ENCODE assay signal across 13 mouse cellular contexts in genomic region chr8:64152216-64152804, GRCm38 (mm10). TPM values are rescaled to one million over a fixed set of nuclear protein-coding genes. Genes with fewer than 3 reads are reported as not detected.
DNase-seq lines count a peak whose midpoint lies in the region; ATAC-seq and TF ChIP-seq lines count a peak whose summit lies in the region.
"Had no signal": no experiment of that assay in that cellular context is flagged by ENCODE, and none has a peak within 500 bp of the region (broad histone marks: within the 10 kb centered on the region; RNA-seq: fewer than 3 reads in every experiment).

No protein-coding gene starts in this region.

- 0 out of 2 replicates have a peak overlapping the region, but pooled peaks have one; percentile 40 for H3K27ac ChIP-seq in hindbrain, embryonic 15.5 days (replicated peaks)
- H3K27ac ChIP-seq in kidney, adult 2 months (ENCODE audit: insufficient read depth, low read depth, low read length): no peak overlapping the region
- H3K27ac ChIP-seq: embryonic facial prominence, embryonic 15.5 days had no signal

- TF ChIP-seq POLR2A in kidney, adult 2 months (IDR thresholded peaks at IDR 0.05; ENCODE audit: low read depth, low read length): no peak

- no peaks in the 10 kb centered on the region for H3K9me3 ChIP-seq in hindbrain, embryonic 15.5 days
- H3K9me3 ChIP-seq: embryonic facial prominence, embryonic 15.5 days; neural tube, embryonic 13.5 days had no signal

- H3K4me2 ChIP-seq in hindbrain, embryonic 15.5 days: no peak overlapping the region
- H3K4me2 ChIP-seq: embryonic facial prominence, embryonic 15.5 days had no signal

- peak; percentile 77; the same call in 1 of the 2 replicates for ATAC-seq in hindbrain, embryonic 15.5 days (ENCODE audit: low FRiP score, low read depth)

- H3K9ac ChIP-seq in hindbrain, embryonic 15.5 days: no peak overlapping the region
- H3K9ac ChIP-seq: embryonic facial prominence, embryonic 15.5 days; neural tube, embryonic 13.5 days had no signal

- TF ChIP-seq CTCF in kidney, adult 2 months (conservative IDR thresholded peaks at IDR 0.05; ENCODE audit: insufficient read depth, insufficient read length, low read depth, low read length): no peak

- intact Hi-C loops in left cerebral cortex, postnatal 4 days (cut with DNase I): no loop called here

- peak; percentile 99 for DNase-seq in brain, adult 2 months (ENCODE audit: low read depth, low spot score)
- DNase-seq in cerebellum, adult 9-10 months: peak; percentile 99
- peak; percentile 75 for DNase-seq in left cerebral cortex, postnatal 4 days
- DNase-seq in adrenal gland, adult (ENCODE audit: inconsistent age in 2 of 2, low spot score in 1 of 2): no peak
- no peak for DNase-seq in kidney, adult 2 months
- DNase-seq in thymus, postnatal 14 days: no peak
- no peak for DNase-seq in adrenal gland, postnatal 14 days
- DNase-seq: adrenal gland, postnatal 25 days; kidney, postnatal 14 days; lung, adult 18-20 months had no signal

- WGBS in hindbrain, embryonic 15.5 days: 34% methylated on average over 9 of the region's 9 CpGs
- 81% methylated on average over 9 of the region's 9 CpGs for WGBS in kidney, adult 2 months

- peaks cover 7% of the 10 kb centered on the region for H3K4me1 ChIP-seq in hindbrain, embryonic 15.5 days (replicated peaks)
- no peaks in the 10 kb centered on the region for H3K4me1 ChIP-seq in kidney, adult 2 months (ENCODE audit: control insufficient read depth, insufficient read depth, low read length)
- H3K4me1 ChIP-seq: embryonic facial prominence, embryonic 15.5 days had no signal

- no peaks in the 10 kb centered on the region for H3K36me3 ChIP-seq in hindbrain, embryonic 15.5 days
- no peaks in the 10 kb centered on the region for H3K36me3 ChIP-seq in kidney, adult 2 months (ENCODE audit: control insufficient read depth, insufficient read depth, low read length)
- H3K36me3 ChIP-seq: embryonic facial prominence, embryonic 15.5 days; neural tube, embryonic 13.5 days had no signal

- H3K4me3 ChIP-seq in hindbrain, embryonic 15.5 days: no peak overlapping the region
- no peak overlapping the region for H3K4me3 ChIP-seq in kidney, adult 2 months (ENCODE audit: insufficient read depth, low read depth, low read length)
- H3K4me3 ChIP-seq: embryonic facial prominence, embryonic 15.5 days; neural tube, embryonic 13.5 days had no signal

- H3K27me3 ChIP-seq in hindbrain, embryonic 15.5 days: no peaks in the 10 kb centered on the region
- no peaks in the 10 kb centered on the region for H3K27me3 ChIP-seq in kidney, adult 2 months (replicated peaks; ENCODE audit: control insufficient read depth, insufficient read depth, low read length)
- H3K27me3 ChIP-seq: embryonic facial prominence, embryonic 15.5 days; neural tube, embryonic 13.5 days had no signal

RNA-seq across cellular contexts. Expression of gene Tll1, which starts 53.8 kb away (rescaled TPM):
- 3.2 and 4.4 TPM in 2 replicates for polyA plus RNA-seq in hindbrain, embryonic 15.5 days (2015; fragmentation: Nextera tagmentation; extraction: Ambion mirVana)
- total RNA-seq in left cerebral cortex, postnatal 4 days (2021): 1 to 10 TPM; 3.4 to 4.5 TPM
- 0.57 and 0.92 TPM in 2 replicates for polyA plus RNA-seq in kidney, adult 2 months (2012; rRNA removed)
- total RNA-seq in adrenal gland, postnatal 14 days (2021): 1.0 and 1.5 TPM in 2 replicates

Comparison
In these comparisons a context has a peak if more than half of its experiments do, and no peak if none do; other contexts are left out.
1. DNase-seq: peak in brain, adult 2 months (single experiment), cerebellum, adult 9-10 months (single experiment) and left cerebral cortex, postnatal 4 days (single experiment); none in adrenal gland, adult (0 of 2), kidney, adult 2 months (single experiment), thymus, postnatal 14 days (single experiment) and adrenal gland, postnatal 14 days (single experiment).